Mouse (Mus musculus) embryo, embryonic 10.5 days (tissue): ENCODE data around the gene C1qtnf4.

Experiments used
- DNase-seq: peaks from one replicate; pipeline ENCODE4 v3.0.0-alpha.2; 2015; ENCODE audit warnings: low spot score

Gene C1qtnf4

GRCm38 (mm10) chr2:90932273-90932672, 46.6 kb downstream of the C1qtnf4 start:
- DNase-seq: no peak

DNA sequence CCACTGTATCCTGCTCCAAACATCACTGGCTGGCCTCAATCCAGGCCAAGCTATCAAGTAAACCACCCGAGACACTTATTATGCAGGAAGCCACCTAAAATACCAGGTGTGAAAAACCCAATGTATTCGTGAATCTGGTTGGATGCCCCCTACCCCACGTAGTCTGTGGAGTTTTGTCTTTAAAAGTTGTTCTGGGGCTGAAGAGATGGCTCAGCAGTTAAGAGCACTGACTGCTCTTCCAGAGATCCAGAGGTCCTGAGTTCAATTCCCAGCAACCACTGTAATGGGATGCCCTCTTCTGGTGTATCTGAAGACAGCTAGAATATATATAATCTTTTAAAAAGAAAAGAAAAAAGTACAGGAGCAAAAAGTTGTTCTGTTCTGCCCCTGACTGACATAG, 52.7 kb downstream of the C1qtnf4 start:
- no peak for DNase-seq

DNA sequence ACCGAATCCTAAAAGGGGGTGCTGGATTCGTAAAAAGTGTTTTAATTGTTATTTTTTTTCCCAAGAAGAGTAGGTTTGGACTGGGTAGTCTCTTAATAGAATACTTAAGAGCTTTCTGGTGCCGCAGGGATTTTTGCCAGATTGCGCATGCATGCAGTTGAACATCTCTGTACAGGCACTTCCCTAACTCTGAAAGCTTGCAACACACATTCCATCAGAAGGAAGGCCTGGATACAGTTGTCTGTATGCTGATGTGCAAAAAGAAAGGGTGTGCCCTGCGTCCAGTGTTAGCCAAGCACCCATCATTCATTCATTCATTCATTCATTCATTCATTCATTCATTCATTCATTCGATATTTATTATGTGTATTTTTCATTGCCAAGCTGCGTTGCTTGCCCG, 54.1 kb downstream of the C1qtnf4 start:
- DNase-seq: no peak
